Mouse (Mus musculus): ENCODE results near the gene Nphp4. TPM values are rescaled to one million over a fixed set of nuclear protein-coding genes. Genes with fewer than 3 reads are reported as not detected.

Gene Nphp4
- polyA plus RNA-seq, 1 experiment: 0.04 TPM

DNA sequence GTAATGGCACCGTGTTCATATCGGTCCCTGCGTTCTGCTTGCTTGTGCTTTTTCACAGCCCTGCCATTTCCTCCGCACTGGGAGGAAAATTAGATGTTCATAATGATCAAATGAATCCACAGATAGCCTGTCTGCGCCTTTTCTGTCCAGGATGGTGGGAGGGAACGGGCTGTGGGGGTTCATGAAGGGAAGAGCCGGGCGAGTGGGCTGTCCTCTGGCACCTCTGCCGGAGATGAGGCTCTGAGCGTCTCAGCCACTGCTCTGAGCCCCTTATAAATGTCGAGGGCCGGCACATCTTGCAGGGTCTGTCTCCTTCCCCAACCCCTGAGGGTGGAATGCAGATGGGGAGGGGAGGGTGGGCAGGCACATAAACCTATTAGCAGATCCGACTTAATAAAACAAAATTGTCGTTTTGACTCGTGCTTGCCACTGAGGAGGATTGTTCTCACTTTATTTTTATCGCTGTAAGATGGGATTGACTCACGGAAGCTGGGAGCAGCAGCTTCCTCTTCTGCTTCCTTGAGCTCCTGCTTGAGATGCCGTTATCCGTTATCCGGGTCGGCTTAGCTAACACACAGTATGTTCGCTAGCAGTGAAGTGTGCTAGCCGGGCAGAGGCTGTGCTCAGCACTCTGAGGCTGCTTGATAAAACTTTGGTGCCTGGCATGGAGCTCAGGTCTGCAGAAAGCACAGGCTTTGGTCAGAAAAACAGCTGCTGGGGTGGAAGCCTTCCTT is 92.3 kb downstream of the Nphp4 start:
- no peaks in the 10 kb centered on the region for H3K4me1 ChIP-seq (ENCODE audit: control insufficient read depth)
- no peak overlapping the region for H3K4me3 ChIP-seq (replicated peaks)
- no peaks in the 10 kb centered on the region for H3K36me3 ChIP-seq (ENCODE audit: control insufficient read depth)
- H3K27me3 ChIP-seq (ENCODE audit: control insufficient read depth): no peaks in the 10 kb centered on the region
- no peak for TF ChIP-seq GATA1 (IDR thresholded peaks at IDR 0.05; ENCODE audit: low read length)
- no peak for TF ChIP-seq TAL1 (IDR thresholded peaks at IDR 0.05; ENCODE audit: low read length)
- peaks cover 38% of the 10 kb centered on the region for H3K9me3 ChIP-seq (ENCODE audit: control insufficient read depth, low read length)

DNA sequence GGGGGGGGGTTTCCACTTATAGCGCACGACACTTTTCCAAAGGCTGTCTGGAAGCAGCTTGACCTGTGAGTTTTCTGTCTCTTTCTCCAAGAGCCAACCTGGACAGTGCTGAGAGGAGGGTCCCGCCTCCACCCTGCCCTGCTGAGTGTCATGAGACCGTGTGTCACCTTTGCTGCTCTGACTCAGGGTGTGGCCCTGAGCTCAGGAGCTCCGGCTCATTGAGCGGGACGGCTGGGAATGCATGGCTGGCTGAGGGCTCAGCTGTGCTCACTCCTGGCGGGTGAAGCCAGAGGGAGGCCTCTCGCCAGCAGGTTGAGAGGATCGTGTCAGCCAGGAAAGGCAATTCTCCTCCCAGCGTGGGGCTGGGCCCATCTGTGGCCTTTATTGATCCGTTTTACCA is 97.8 kb downstream of the Nphp4 start:
- Histone ChIP-seq H3K9me3 (ENCODE audit: control insufficient read depth, low read length) (peaks cover 36% of the 10 kb centered on the region), H3K4me3 (replicated peaks) (no peak overlapping the region), H3K4me1 (ENCODE audit: control insufficient read depth) (no peaks in the 10 kb centered on the region), H3K36me3 (ENCODE audit: control insufficient read depth) (no peaks in the 10 kb centered on the region), H3K27me3 (ENCODE audit: control insufficient read depth) (no peaks in the 10 kb centered on the region)
- TF ChIP-seq GATA1 (IDR thresholded peaks at IDR 0.05; ENCODE audit: low read length) (no peak), TAL1 (IDR thresholded peaks at IDR 0.05; ENCODE audit: low read length) (no peak)

DNA sequence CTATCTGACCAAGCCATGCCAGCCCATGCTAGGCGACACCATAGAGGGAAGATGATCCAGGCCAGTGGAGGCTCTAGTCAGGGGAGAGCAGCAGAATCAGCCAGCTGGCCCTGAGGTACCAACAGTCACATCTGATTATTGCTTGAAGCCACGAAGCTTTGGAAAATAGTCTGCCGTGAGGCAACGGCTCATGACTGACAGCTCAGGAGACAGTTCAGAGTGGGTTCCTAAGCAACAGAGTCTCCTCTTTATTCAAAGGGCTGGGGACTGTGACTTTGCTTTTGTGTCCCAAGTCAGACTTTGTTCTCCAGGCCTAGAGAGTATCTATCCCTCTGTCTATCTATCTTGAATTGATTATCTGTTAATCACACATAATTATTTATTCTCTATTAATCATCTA is 100.3 kb downstream of the Nphp4 start:
- Histone ChIP-seq H3K4me3 (replicated peaks) (no peak overlapping the region), H3K4me1 (ENCODE audit: control insufficient read depth) (no peaks in the 10 kb centered on the region), H3K9me3 (ENCODE audit: control insufficient read depth, low read length) (peaks cover 33% of the 10 kb centered on the region), H3K27me3 (ENCODE audit: control insufficient read depth) (no peaks in the 10 kb centered on the region), H3K36me3 (ENCODE audit: control insufficient read depth) (no peaks in the 10 kb centered on the region)
- TF ChIP-seq TAL1 (IDR thresholded peaks at IDR 0.05; ENCODE audit: low read length): no peak
- TF ChIP-seq GATA1 (IDR thresholded peaks at IDR 0.05; ENCODE audit: low read length): no peak

DNA sequence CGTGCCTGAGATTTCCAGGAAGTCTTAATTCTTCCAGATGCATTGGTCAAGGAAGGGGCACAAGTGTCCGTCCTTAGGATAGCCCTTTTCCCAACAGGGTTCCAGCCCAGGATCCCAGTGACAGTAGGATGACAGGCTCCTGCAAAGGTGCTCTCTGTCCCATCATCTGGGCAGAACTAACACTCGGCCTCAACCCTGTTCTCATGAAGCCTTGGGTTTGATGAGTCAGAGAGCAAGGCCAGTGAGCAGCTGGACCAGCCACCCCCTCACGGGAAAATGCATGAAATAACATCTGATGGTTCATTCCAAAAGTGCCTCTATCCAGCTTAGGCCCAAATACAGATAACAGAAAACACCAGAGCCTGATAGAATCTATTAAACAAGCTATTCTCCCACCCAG is 103.5 kb downstream of the Nphp4 start:
- H3K27me3 ChIP-seq (ENCODE audit: control insufficient read depth): no peaks in the 10 kb centered on the region
- no peaks in the 10 kb centered on the region for H3K36me3 ChIP-seq (ENCODE audit: control insufficient read depth)
- no peak overlapping the region for H3K4me3 ChIP-seq (replicated peaks)
- H3K4me1 ChIP-seq (ENCODE audit: control insufficient read depth): no peaks in the 10 kb centered on the region
- peaks cover 22% of the 10 kb centered on the region for H3K9me3 ChIP-seq (ENCODE audit: control insufficient read depth, low read length)
- TF ChIP-seq TAL1 (IDR thresholded peaks at IDR 0.05; ENCODE audit: low read length): no peak

DNA sequence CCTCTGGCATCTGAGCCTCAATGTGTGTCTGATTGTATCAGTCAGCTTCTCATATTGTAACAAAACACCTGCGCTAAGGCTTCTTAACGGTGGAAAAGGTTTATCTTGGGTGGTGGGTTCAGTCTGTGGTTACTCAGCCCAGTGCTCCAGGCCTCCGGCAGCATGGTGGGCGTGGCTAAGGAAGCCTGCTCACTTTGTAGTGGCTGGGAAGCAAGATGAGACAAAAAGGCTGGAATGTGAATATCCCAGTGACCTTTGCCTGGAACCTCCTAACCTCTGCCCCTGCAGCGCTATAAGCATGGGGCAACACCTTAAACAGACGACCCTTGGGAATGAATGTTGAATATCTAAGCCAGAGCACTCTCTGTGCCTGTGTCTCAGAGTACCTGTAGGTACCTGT is 105.7 kb downstream of the Nphp4 start:
- no peak for TF ChIP-seq TAL1 (IDR thresholded peaks at IDR 0.05; ENCODE audit: low read length)
- TF ChIP-seq GATA1 (IDR thresholded peaks at IDR 0.05; ENCODE audit: low read length): no peak

DNA sequence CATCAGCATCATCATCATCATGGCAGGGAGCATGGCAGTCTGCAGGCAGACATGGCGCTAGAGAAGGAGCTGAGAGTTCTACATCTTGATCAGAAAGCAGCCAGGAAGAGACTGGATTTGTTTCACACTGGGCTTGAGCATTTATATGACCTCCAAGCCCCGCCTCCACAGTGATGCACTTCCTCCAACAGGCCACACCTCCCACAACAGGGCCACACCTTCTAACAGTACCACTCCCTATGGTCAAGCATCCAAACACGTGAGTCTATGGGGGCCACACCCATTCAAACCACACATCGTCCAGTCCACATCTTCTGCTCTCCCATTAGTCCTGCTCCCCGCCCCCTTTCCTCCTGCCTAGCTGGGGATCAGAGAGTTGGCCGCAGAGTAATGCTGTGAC is 107.1 kb downstream of the Nphp4 start:
- Histone ChIP-seq H3K4me3 (replicated peaks) (no peak overlapping the region), H3K4me1 (ENCODE audit: control insufficient read depth) (no peaks in the 10 kb centered on the region), H3K27me3 (ENCODE audit: control insufficient read depth) (no peaks in the 10 kb centered on the region), H3K9me3 (ENCODE audit: control insufficient read depth, low read length) (peaks cover 22% of the 10 kb centered on the region), H3K36me3 (ENCODE audit: control insufficient read depth) (no peaks in the 10 kb centered on the region)
- TF ChIP-seq TAL1 (IDR thresholded peaks at IDR 0.05; ENCODE audit: low read length) (no peak), GATA1 (IDR thresholded peaks at IDR 0.05; ENCODE audit: low read length) (no peak)

More for the DNA sequence above, 105.7 kb downstream of the Nphp4 start:
- Histone ChIP-seq H3K4me3 (replicated peaks) (no peak overlapping the region), H3K9me3 (ENCODE audit: control insufficient read depth, low read length) (peaks cover 16% of the 10 kb centered on the region), H3K36me3 (ENCODE audit: control insufficient read depth) (no peaks in the 10 kb centered on the region), H3K4me1 (ENCODE audit: control insufficient read depth) (no peaks in the 10 kb centered on the region), H3K27me3 (ENCODE audit: control insufficient read depth) (no peaks in the 10 kb centered on the region)

DNA sequence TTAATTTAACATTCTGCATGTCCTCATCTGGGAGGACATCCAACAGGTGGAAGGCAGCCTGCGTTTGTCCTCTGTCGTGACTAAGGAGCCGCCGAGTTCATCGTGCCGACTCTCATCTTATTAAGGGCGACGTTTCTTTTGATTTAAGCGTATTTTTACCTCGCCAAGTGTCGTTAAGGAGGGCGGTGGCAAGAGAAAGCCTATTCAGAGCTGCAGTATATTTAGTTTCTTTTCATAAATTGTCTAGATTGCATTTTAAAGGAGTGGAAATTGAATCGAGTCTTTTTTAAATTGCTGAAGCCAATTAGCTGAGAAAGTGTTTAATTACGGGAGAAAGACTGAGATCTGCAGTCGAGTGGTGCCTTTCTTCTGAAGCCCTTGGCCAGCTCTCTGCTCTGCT is 109.0 kb downstream of the Nphp4 start:
- Histone ChIP-seq H3K27me3 (ENCODE audit: control insufficient read depth) (no peaks in the 10 kb centered on the region), H3K4me1 (ENCODE audit: control insufficient read depth) (no peaks in the 10 kb centered on the region), H3K36me3 (ENCODE audit: control insufficient read depth) (no peaks in the 10 kb centered on the region), H3K9me3 (ENCODE audit: control insufficient read depth, low read length) (peaks cover 28% of the 10 kb centered on the region), H3K4me3 (replicated peaks) (no peak overlapping the region)
- no peak for TF ChIP-seq TAL1 (IDR thresholded peaks at IDR 0.05; ENCODE audit: low read length)
- no peak for TF ChIP-seq GATA1 (IDR thresholded peaks at IDR 0.05; ENCODE audit: low read length)

DNA sequence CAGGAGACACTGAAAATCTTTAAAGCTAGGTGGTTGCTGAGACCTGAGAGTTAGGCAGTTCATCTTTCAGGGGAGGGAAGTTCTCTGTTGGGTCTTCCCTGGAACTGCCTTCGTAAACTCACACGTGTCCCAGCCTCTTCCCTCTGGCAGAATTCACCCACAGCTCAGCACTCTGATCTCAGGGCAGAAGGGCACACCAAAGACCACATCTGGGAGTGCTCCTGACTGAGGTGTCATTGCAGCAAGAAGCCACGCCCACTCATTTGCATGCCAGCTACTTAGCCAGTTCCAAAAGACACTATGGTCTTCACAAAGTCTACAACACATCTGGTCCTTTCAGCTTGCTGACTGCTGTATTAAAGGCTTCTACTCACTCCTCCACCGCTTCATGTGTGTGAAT is 109.7 kb downstream of the Nphp4 start:
- no peaks in the 10 kb centered on the region for H3K36me3 ChIP-seq (ENCODE audit: control insufficient read depth)
- no peak overlapping the region for H3K4me3 ChIP-seq (replicated peaks)
- H3K4me1 ChIP-seq (ENCODE audit: control insufficient read depth): no peaks in the 10 kb centered on the region
- TF ChIP-seq TAL1 (IDR thresholded peaks at IDR 0.05; ENCODE audit: low read length) (no peak), GATA1 (IDR thresholded peaks at IDR 0.05; ENCODE audit: low read length) (no peak)
- H3K9me3 ChIP-seq (ENCODE audit: control insufficient read depth, low read length): peaks cover 27% of the 10 kb centered on the region
- H3K27me3 ChIP-seq (ENCODE audit: control insufficient read depth): no peaks in the 10 kb centered on the region

DNA sequence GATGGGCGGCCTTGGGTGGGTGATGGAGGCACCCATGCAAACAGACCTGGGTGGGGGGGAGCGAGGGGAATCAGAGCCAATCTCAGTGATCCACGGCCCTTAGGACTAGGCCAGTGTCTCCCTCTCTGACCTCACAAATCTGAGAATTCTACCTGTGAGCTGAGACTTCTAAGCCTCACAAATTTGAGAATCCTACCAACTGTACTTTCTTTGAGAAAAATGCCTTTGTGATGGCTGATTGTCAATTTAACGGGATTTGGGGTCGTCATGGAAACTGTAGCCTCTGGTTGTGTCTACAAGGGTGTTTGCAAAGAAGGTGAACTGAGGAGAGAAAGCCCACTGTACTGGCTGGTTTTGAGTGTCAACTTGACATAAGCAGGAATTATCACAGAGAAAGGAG is 127.8 kb downstream of the Nphp4 start:
- Histone ChIP-seq H3K4me3 (replicated peaks) (no peak overlapping the region), H3K36me3 (ENCODE audit: control insufficient read depth) (no peaks in the 10 kb centered on the region), H3K4me1 (ENCODE audit: control insufficient read depth) (no peaks in the 10 kb centered on the region), H3K9me3 (ENCODE audit: control insufficient read depth, low read length) (peaks cover 50% of the 10 kb centered on the region), H3K27me3 (ENCODE audit: control insufficient read depth) (no peaks in the 10 kb centered on the region)
- TF ChIP-seq TAL1 (IDR thresholded peaks at IDR 0.05; ENCODE audit: low read length) (no peak), GATA1 (IDR thresholded peaks at IDR 0.05; ENCODE audit: low read length) (no peak)

DNA sequence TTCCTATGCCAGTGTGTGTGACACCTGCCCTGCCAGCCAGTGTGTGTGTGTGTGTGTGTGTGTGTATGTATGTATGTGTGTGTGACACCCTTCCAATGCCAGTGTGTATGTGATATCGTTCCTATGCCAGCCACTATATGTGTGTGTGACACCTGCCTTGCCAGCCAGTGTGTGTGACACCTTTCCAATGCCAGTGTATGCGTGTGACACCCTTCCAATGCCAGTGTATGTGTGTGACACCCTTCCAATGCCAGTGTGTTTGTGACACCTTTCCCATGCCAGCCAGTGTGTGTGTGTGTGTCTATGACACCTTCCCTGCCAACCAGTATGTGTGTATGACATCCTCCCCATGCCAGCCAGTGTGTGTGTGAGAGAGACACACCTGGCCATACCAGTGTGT is 132.7 kb downstream of the Nphp4 start:
- Histone ChIP-seq H3K27me3 (ENCODE audit: control insufficient read depth) (no peaks in the 10 kb centered on the region), H3K4me3 (replicated peaks) (no peak overlapping the region), H3K36me3 (ENCODE audit: control insufficient read depth) (no peaks in the 10 kb centered on the region), H3K4me1 (ENCODE audit: control insufficient read depth) (no peaks in the 10 kb centered on the region), H3K9me3 (ENCODE audit: control insufficient read depth, low read length) (peaks cover 45% of the 10 kb centered on the region)
- TF ChIP-seq GATA1 (IDR thresholded peaks at IDR 0.05; ENCODE audit: low read length) (no peak), TAL1 (IDR thresholded peaks at IDR 0.05; ENCODE audit: low read length) (no peak)
